Mouse (Mus musculus) right cerebral cortex, postnatal 36 days (tissue): ENCODE measurements at regions not wholly inside any gene's neighbourhood (a gene's known extent, or its start where the extent isn't known, plus 50 kb on each side); places are given as distances from the start of the nearest gene placed in this dataset.

Source experiments
- DNase-seq, 2 experiments: peaks; one replicate each; pipeline ENCODE4 v3.0.0; 2022; ENCODE audit warnings: low spot score in 2 of 2, mixed read lengths in 1 of 2

GRCm38 (mm10) chr2:136617138-136617537 is 96.1 kb upstream of the Snap25 start:
- DNase-seq, result no peak

GRCm38 (mm10) chr2:136618114-136618513 is 95.1 kb upstream of the Snap25 start:
- no peak for DNase-seq

GRCm38 (mm10) chr2:136620309-136620708 is 92.9 kb upstream of the Snap25 start:
- no peak for DNase-seq

- no peak for DNase-seq
Measured at GRCm38 (mm10) chr2:136620969-136621368, 92.3 kb upstream of the Snap25 start.

GRCm38 (mm10) chr2:136623808-136624489 is 89.3 kb upstream of the Snap25 start:
- no peak for DNase-seq

GRCm38 (mm10) chr2:136624490-136624850 is 88.8 kb upstream of the Snap25 start:
- DNase-seq, result no peak

GRCm38 (mm10) chr2:136646917-136647316 is 66.3 kb upstream of the Snap25 start:
- peak; percentile 11 to 42 for DNase-seq

GRCm38 (mm10) chr2:136648606-136649005 is 64.6 kb upstream of the Snap25 start:
- peak; percentile 10 to 38 for DNase-seq

GRCm38 (mm10) chr2:136650721-136651120 is 62.5 kb upstream of the Snap25 start:
- DNase-seq, result no peak

GRCm38 (mm10) chr2:136652206-136653003 is 60.8 kb upstream of the Snap25 start:
- no peak for DNase-seq
